Mouse (Mus musculus): Measurements from ENCODE around the gene Mindy1. TPM values are rescaled to one million over a fixed set of nuclear protein-coding genes. Genes with fewer than 3 reads are reported as not detected.

The Mindy1 gene
- polyA plus RNA-seq, 1 experiment from 2014 or later, result 22.5 TPM

DNA sequence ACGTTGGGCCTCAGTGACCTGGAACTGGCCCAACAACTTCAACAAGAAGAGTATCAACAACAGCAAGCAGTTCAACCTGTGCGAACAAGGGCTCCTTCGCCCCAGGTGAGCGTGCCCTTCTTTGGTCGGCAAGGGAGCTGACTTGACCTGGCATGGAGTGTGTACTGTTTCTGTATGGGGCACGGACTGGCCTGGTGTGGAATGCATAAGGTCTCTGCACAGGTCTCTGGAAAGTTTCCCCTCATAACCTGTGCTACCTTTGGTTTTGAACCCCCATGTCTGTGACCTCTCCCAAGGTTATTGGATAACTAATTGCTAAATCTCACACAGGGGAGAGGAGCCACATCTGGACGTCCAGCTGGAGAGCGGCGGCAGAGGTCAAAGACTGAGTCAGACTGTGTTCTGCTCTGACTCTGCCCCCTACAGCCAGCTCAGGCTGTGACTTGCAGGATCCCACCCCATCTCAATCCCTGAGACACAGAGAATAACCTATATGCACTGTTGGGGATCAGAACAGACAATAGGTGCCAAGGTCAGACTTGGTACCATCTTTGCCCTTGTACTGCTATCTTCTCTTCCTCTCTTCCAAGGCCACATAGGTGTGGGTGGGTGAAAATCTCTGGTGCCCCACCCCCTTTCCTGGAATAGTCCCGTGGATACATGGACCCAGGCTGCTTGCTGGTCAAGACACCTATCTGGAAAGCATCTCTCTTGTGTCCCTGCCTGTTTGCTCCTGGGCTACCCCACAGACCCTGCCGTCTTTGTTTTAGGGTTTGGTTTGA is 14.4 kb downstream of the Mindy1 start:
- no peak overlapping the region for H3K4me3 ChIP-seq
- ATAC-seq, result 0 out of 2 replicates have a peak, but pooled peaks have one; percentile 23
- peaks cover 58% of the 10 kb centered on the region for H3K36me3 ChIP-seq
- H3K9ac ChIP-seq, result peak overlapping the region; percentile 28; the same call in 1 of the 2 replicates
- 77% methylated on average over 11 of the region's 11 CpGs for WGBS (ENCODE audit: insufficient replicate concordance)
- no peaks in the 10 kb centered on the region for H3K9me3 ChIP-seq (replicated peaks)
- H3K27ac ChIP-seq, result peak overlapping the region; percentile 30; the same call in 1 of the 2 replicates
- no peaks in the 10 kb centered on the region for H3K27me3 ChIP-seq (replicated peaks)
- H3K4me1 ChIP-seq, result peaks cover 44% of the 10 kb centered on the region
- H3K4me2 ChIP-seq, result no peak overlapping the region; the same call in 1 of the 2 replicates

DNA sequence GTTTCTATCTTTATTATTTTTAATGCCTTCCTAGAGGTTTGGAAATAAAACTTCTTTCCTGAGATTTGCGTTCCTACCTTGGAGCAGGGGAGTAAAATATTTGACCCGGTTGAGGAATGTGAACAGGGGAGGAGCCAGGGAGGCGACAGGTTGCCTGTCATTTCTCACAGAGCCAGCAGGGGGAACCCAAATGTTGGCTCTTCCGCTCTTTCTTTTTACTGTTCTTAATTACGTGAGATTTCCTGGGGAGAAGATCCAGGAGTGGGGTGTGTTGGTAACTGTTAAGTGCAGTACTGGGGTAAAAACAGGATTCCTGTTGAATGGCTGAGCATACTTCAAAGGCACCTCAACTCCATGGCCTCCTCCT is 14.9 kb downstream of the Mindy1 start:
- no peak overlapping the region for H3K27ac ChIP-seq
- no peak overlapping the region for H3K4me2 ChIP-seq
- WGBS (ENCODE audit: insufficient replicate concordance), result 22% methylated on average over 5 of the region's 5 CpGs
- ATAC-seq, result no peak
- no peak overlapping the region for H3K4me3 ChIP-seq
- H3K36me3 ChIP-seq, result peaks cover 55% of the 10 kb centered on the region
- H3K9ac ChIP-seq, result 0 out of 2 replicates have a peak overlapping the region, but pooled peaks have one; percentile 28
- no peaks in the 10 kb centered on the region for H3K27me3 ChIP-seq (replicated peaks)
- H3K9me3 ChIP-seq (replicated peaks), result no peaks in the 10 kb centered on the region
- peaks cover 44% of the 10 kb centered on the region for H3K4me1 ChIP-seq

DNA sequence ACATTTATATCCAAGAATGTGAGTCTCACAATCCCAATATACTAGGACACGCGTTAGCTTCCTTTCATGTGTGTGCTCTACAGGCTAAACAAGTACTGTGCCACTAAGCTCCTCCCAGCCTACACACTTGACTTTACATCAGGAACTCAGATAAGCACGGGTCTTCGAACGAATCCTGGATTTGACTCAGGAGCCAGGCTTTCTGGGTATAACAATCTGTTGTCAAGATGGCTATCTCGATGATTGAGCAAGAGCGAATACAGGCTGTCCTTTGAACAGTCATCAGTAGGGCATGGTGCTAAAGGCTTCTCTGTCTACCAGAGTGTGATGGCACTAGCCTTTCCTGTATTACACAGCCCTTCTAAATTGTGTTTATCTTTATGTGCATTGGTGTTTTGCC is 16.9 kb downstream of the Mindy1 start:
- H3K36me3 ChIP-seq, result peaks cover 55% of the 10 kb centered on the region
- H3K9ac ChIP-seq, result no peak overlapping the region
- no peak overlapping the region for H3K4me3 ChIP-seq
- 46% methylated on average over 7 of the region's 7 CpGs for WGBS (ENCODE audit: insufficient replicate concordance)
- no peaks in the 10 kb centered on the region for H3K27me3 ChIP-seq (replicated peaks)
- H3K9me3 ChIP-seq (replicated peaks), result no peaks in the 10 kb centered on the region
- ATAC-seq, result peak; percentile 38
- H3K4me1 ChIP-seq, result peaks cover 41% of the 10 kb centered on the region
- no peak overlapping the region for H3K4me2 ChIP-seq
- H3K27ac ChIP-seq, result no peak overlapping the region

DNA sequence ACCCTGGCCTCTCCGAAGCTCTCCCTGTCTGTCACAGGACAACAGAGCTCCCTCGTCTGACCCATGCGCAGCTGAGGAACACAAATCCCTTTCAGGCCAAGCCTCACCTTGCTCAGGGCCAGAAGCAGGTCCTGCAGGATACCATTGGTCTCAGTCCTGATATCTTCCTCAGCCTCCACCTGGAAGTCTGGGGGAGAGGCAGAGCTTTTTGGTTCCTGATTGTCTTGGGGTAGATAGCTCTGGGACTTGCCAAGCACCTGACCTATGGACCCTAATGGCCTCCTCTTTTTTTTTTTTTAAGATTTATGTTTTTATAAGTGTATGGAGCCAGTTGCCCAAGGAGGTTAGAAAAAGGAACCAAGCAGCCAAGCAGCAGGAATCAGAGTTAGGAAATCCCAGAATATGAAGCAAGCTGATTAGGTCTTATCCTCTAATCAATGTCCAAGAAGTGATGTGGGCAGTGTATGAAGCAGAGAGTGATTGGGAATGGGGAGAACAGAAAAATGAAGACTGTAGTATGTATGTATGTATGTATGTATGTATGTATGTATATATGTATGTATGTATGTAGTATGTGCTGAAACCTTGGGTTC is 20.2 kb downstream of the Mindy1 start:
- Histone ChIP-seq H3K4me2 (no peak overlapping the region), H3K4me3 (no peak overlapping the region), H3K36me3 (peaks cover 45% of the 10 kb centered on the region), H3K27me3 (replicated peaks) (no peaks in the 10 kb centered on the region), H3K27ac (no peak overlapping the region), H3K4me1 (peaks cover 12% of the 10 kb centered on the region; the same call in 1 of the 2 replicates), H3K9ac (no peak overlapping the region), H3K9me3 (replicated peaks) (no peaks in the 10 kb centered on the region)
- ATAC-seq, result no peak
- WGBS (ENCODE audit: insufficient replicate concordance), result 80% methylated on average over 3 of the region's 3 CpGs

DNA sequence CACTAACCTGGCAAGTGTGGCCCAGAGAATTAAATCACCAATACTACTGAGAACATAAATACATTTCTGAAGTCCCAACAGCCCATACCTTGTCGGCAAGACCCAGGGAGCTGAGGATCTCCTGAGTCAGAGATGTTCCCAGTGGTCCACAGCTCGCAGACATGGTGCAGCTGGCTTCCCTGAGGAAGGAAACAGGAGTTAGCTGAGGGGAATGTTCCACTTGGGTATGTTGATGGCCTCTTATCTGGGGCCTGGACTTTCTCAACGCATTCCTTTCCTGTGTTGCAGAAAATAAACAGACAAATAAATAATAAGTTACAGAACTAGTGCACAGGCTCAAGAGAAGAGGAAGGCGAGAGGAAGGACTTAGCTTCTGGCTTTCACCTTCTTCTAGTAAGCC is 25.1 kb downstream of the Mindy1 start:
- Histone ChIP-seq H3K4me2 (no peak overlapping the region), H3K4me1 (peaks cover 18% of the 10 kb centered on the region), H3K27me3 (replicated peaks) (no peaks in the 10 kb centered on the region), H3K9me3 (replicated peaks) (no peaks in the 10 kb centered on the region), H3K27ac (no peak overlapping the region), H3K9ac (no peak overlapping the region), H3K36me3 (peaks cover 26% of the 10 kb centered on the region), H3K4me3 (no peak overlapping the region)
- WGBS (ENCODE audit: insufficient replicate concordance), result 76% methylated on average over 4 of the region's 4 CpGs
- no peak for ATAC-seq

DNA sequence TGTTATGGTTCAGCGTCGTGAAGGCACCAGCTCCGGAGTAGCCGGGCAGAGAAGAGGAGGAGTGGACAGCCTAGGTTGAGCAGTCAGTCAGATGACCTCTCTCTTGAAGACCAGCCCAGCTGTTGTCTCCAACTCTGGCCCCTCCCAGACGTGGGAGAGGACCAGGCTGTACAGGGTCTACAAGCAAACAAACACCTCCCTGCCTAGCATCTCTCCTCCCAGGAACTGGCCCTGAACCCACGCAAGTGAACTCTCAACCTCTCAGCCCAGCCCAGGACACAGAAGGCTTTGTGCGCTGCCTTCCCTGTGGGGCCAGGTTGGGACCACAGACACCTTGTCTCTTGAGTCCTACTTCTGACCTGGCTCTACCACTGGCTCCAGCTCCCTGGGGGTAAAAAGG is 26.0 kb downstream of the Mindy1 start, which contains the start of gene Anxa9:
TSS of gene Anxa9 (minus strand) at position 77 of the 400 bp plus-strand sequence.
- Histone ChIP-seq H3K4me2 (no peak within 1 kb of the TSS), H3K4me1 (peaks cover 27% of the 10 kb centered on the region), H3K36me3 (peaks cover 22% of the 10 kb centered on the region), H3K9me3 (replicated peaks) (no peaks in the 10 kb centered on the region), H3K27me3 (replicated peaks) (no peaks in the 10 kb centered on the region), H3K27ac (no peak within 1 kb of the TSS), H3K9ac (no peak within 1 kb of the TSS), H3K4me3 (no peak within 1 kb of the TSS)
- ATAC-seq, result no peak
- 68% methylated on average over 7 of the region's 7 CpGs for WGBS (ENCODE audit: insufficient replicate concordance)

DNA sequence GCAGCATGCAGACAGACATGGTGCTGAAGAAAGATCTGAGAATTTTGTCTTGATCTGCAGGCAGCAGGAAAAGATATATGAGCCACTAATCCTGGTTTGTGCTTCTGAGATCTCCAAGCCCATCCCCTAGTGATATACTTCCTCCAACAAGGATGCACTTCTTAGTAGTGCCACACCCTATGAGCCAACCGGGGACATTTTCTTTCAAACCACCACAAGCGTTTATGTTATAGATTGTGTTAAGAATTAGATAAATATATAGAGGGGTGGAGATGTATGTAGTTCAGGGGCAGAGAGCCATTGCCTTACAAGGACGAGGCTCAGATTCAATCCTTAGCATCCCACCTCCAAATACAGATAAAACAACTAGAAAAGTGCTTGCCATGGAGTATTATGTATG is 29.4 kb downstream of the Mindy1 start:
- no peak for ATAC-seq
- H3K27ac ChIP-seq, result no peak overlapping the region
- H3K4me1 ChIP-seq, result peaks cover 54% of the 10 kb centered on the region

DNA sequence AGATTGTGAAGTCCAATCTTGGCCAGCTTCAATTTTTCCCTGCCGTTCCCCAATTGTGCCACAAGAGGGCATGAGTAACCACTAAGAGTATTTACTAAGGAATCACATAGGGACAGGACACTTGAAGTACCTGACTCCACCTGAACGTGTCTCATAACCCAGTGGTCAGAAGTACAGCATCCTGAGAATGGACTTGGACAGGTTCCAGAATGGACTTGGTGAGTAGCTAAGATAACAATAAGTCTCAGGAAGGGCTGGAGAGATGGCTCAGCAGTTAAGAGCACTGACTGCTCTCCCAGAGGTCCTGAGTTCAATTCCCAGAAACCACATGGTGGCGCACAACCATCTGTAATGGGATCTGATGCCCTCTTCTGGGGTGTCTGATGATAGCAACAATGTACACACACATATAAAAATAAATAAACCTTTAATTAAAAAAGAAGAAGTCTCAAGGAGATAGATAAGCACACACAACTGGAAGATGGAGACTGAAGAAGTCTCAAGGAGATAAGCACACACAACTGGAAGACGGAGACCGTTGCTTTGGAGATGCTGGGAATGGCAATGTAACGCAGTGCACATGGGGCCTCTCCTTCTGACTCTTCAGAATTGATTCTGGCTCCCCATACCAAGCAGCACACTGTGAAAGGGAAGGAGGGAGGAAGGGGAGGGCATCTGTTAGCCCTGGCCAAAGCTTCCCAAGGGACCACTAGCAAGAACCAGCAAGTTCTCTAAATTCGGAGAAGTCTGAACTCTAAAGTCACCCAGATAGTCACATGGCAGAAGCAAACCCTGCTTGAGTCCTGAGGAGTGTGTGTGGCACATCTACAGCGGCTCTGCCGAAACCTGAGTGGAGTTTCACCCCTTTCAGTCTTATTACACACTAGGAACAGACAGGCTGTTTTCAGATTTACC is 30.1 kb downstream of the Mindy1 start:
- no peaks in the 10 kb centered on the region for H3K27me3 ChIP-seq (replicated peaks)
- no peaks in the 10 kb centered on the region for H3K9me3 ChIP-seq (replicated peaks)
- peak overlapping the region; percentile 94 for H3K27ac ChIP-seq
- peaks cover 1% of the 10 kb centered on the region for H3K36me3 ChIP-seq
- WGBS (ENCODE audit: insufficient replicate concordance), result 41% methylated on average over 9 of the region's 9 CpGs
- no peak overlapping the region for H3K4me3 ChIP-seq
- peak overlapping the region; percentile 33 for H3K4me2 ChIP-seq
- peak overlapping the region; percentile 24; the same call in 1 of the 2 replicates for H3K9ac ChIP-seq
- no peak for ATAC-seq
- peaks cover 59% of the 10 kb centered on the region for H3K4me1 ChIP-seq

More for the DNA sequence above, 29.4 kb downstream of the Mindy1 start:
- no peaks in the 10 kb centered on the region for H3K9me3 ChIP-seq (replicated peaks)
- no peak overlapping the region for H3K9ac ChIP-seq
- peaks cover 9% of the 10 kb centered on the region for H3K36me3 ChIP-seq
- 41% methylated on average over 3 of the region's 3 CpGs for WGBS (ENCODE audit: insufficient replicate concordance)
- H3K4me2 ChIP-seq, result no peak overlapping the region
- no peak overlapping the region for H3K4me3 ChIP-seq
- no peaks in the 10 kb centered on the region for H3K27me3 ChIP-seq (replicated peaks)

DNA sequence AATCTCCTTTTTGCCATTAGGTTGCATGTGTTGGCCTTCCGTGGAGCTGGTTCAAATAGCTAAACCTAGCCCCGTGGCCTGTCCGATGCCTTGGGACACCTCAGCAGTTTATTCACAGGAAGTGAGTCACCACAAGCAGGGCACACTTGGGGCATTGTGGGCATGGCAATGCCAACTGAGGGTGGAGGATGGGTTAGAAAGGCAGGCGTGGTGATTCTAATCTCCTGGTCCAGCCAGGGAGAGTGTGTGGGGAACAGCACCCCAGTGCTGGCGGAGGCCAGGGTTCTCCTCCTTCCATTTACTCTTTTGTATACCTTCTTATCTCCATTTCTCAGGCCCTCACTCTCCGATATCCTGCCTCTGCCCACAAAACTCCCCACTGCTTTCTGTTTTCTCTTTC is 31.5 kb downstream of the Mindy1 start:
- Histone ChIP-seq H3K4me2 (peak overlapping the region; percentile 90), H3K4me3 (peak overlapping the region; percentile 39), H3K27ac (peak overlapping the region; percentile 94), H3K36me3 (peaks cover 2% of the 10 kb centered on the region; the same call in 1 of the 2 replicates), H3K9me3 (replicated peaks) (no peaks in the 10 kb centered on the region), H3K9ac (peak overlapping the region; percentile 97), H3K27me3 (replicated peaks) (no peaks in the 10 kb centered on the region), H3K4me1 (peaks cover 67% of the 10 kb centered on the region)
- ATAC-seq, result peak; percentile 62
- WGBS (ENCODE audit: insufficient replicate concordance), result 12% methylated on average over 6 of the region's 6 CpGs

DNA sequence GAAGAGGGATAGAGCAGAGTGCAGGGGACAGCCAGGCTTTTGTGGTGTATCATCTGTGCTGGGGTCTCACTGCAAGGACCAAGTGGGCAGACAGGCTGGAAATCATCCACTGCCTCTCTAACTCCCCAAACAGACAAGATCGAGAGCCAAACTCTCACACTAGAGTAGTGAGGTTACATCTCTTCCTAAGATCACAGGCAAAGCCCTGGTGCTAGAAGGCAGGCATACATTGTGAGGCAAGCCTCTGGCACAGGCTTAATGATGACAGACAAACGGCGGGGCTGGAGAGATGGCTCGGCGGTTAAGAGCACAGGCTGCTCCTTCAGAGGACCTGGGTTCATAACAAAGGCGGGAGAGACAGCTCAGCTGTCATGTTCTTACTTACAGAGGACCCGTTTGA is 32.3 kb downstream of the Mindy1 start:
- no peaks in the 10 kb centered on the region for H3K27me3 ChIP-seq (replicated peaks)
- peak overlapping the region; percentile 97 for H3K9ac ChIP-seq
- H3K4me3 ChIP-seq, result peak overlapping the region; percentile 91
- peak overlapping the region; percentile 94 for H3K27ac ChIP-seq
- 17% methylated on average over 7 of the region's 7 CpGs for WGBS (ENCODE audit: insufficient replicate concordance)
- H3K4me1 ChIP-seq, result peaks cover 76% of the 10 kb centered on the region
- ATAC-seq, result no peak
- H3K36me3 ChIP-seq, result peaks cover 8% of the 10 kb centered on the region; the same call in 1 of the 2 replicates
- no peaks in the 10 kb centered on the region for H3K9me3 ChIP-seq (replicated peaks)
- peak overlapping the region; percentile 90 for H3K4me2 ChIP-seq

DNA sequence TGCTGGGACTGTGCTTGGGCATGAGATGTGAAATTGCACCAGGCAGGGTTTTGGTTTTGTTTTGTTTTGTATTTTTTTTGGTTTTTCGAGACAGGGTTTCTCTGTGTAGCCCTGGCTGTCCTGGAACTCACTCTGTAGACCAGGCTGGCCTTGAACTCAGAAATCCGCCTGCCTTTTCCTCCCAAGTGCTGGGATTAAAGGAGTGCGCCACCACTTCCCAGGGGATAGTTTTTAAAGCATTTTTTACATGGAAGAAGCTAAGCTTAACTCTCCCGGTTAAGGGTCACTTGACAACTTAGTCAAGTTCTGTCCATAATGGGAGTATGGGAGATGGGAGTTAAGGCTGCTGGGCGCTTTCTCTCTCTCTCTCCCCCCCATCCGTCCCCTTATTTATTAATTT is 32.9 kb downstream of the Mindy1 start:
- Histone ChIP-seq H3K4me3 (peak overlapping the region; percentile 91), H3K27me3 (replicated peaks) (no peaks in the 10 kb centered on the region), H3K4me2 (peak overlapping the region; percentile 90), H3K27ac (peak overlapping the region; percentile 94), H3K9ac (peak overlapping the region; percentile 97), H3K9me3 (replicated peaks) (no peaks in the 10 kb centered on the region), H3K36me3 (peaks cover 13% of the 10 kb centered on the region), H3K4me1 (peaks cover 78% of the 10 kb centered on the region)
- 34% methylated on average over 6 of the region's 6 CpGs for WGBS (ENCODE audit: insufficient replicate concordance)
- ATAC-seq, result no peak

Measured in liver, embryonic 12.5 days (tissue).